Mouse (Mus musculus) heart, postnatal 25 days (tissue): ENCODE results near the gene Tpi1. TPM values are rescaled to one million over a fixed set of nuclear protein-coding genes. Genes with fewer than 3 reads are reported as not detected.
"Not testable (repeated sequence)": the region's sequence is repeated elsewhere in the genome, so short reads cannot be mapped to it uniquely, and the experiment has no call there.

ENCODE experiments used
- DNase-seq: peaks from one replicate; pipeline ENCODE4 v3.0.0; 2022; ENCODE audit warnings: low spot score
- intact Hi-C: fragments of 180-260 bp; cut with DNase I; formaldehyde crosslinking; loops from one replicate; pipeline ENCODE4 v1.15.1; 2025
- total RNA-seq, 2 experiments: library from RNA; stranded (reverse); gene quantifications; 2 replicates each; pipeline ENCODE4 v1.2.3; 2021

Tpi1 gene
- total RNA-seq, 2 experiments from 2014 or later, result 837 to 904 TPM

- intact Hi-C loops, result no loop called here
- DNase-seq, result no peak
Observed at GRCm38 (mm10) chr6:124834512-124835081, 20.5 kb upstream of the Tpi1 start.

GRCm38 (mm10) chr6:124831649-124832048 is 17.6 kb upstream of the Tpi1 start:
- no peak for DNase-seq
- intact Hi-C loops, result no loop called here

- intact Hi-C loops, DNase-seq: not testable (repeated sequence)
Observed at GRCm38 (mm10) chr6:124831199-124831598, 17.1 kb upstream of the Tpi1 start.

- intact Hi-C loops, result no loop called here
- peak; percentile 95 for DNase-seq
Observed at GRCm38 (mm10) chr6:124829799-124830700, 16.0 kb upstream of the Tpi1 start.

- DNase-seq, result peak; percentile 99
- intact Hi-C loops, result no loop called here
Observed at GRCm38 (mm10) chr6:124828868-124829798, 15.0 kb upstream of the Tpi1 start, which contains the start of the genes Usp5 and Cdca3. TSS of gene Usp5 (minus strand) at chr6:124829484. TSS of gene Cdca3 (plus strand) at chr6:124829547.

GRCm38 (mm10) chr6:124828101-124828592 is 14.1 kb upstream of the Tpi1 start:
- no peak for DNase-seq
- intact Hi-C loops, result no loop called here

GRCm38 (mm10) chr6:124822049-124822448 is 8.0 kb upstream of the Tpi1 start:
- DNase-seq, result no peak
- intact Hi-C loops, result no loop called here

GRCm38 (mm10) chr6:124820891-124821290 is 6.8 kb upstream of the Tpi1 start:
- no peak for DNase-seq
- intact Hi-C loops, result no loop called here

GRCm38 (mm10) chr6:124817971-124818370 is 3.9 kb upstream of the Tpi1 start:
- no peak for DNase-seq
- intact Hi-C loops, result no loop called here

- DNase-seq, result no peak
- intact Hi-C loops, result no loop called here
Observed at GRCm38 (mm10) chr6:124817563-124817962, 3.5 kb upstream of the Tpi1 start.

GRCm38 (mm10) chr6:124817125-124817524 is 3.0 kb upstream of the Tpi1 start:
- DNase-seq, result no peak

GRCm38 (mm10) chr6:124816611-124817010 is 2.5 kb upstream of the Tpi1 start:
- no peak for DNase-seq
- intact Hi-C loops, result no loop called here

More at GRCm38 (mm10) chr6:124817125-124817524, 3.0 kb upstream of the Tpi1 start:
- intact Hi-C loops, result no loop called here

- DNase-seq, result no peak
- intact Hi-C loops, result no loop called here
Observed at GRCm38 (mm10) chr6:124814858-124815774, 1.0 kb upstream of the Tpi1 start.

- intact Hi-C loops, result no loop called here
- no peak for DNase-seq
Observed at GRCm38 (mm10) chr6:124814448-124814847, 352 bp upstream of the Tpi1 start.

GRCm38 (mm10) chr6:124813496-124813895 is 600 bp downstream of the Tpi1 start:
- intact Hi-C loops, result no loop called here

GRCm38 (mm10) chr6:124812848-124813247 is 1.2 kb downstream of the Tpi1 start:
- DNase-seq, result no peak
- intact Hi-C loops, result no loop called here

More at GRCm38 (mm10) chr6:124813496-124813895, 600 bp downstream of the Tpi1 start:
- no peak for DNase-seq

- intact Hi-C loops, result no loop called here
- DNase-seq, result no peak
Observed at GRCm38 (mm10) chr6:124811701-124812560, 2.2 kb downstream of the Tpi1 start.

GRCm38 (mm10) chr6:124811403-124811665 is 2.8 kb downstream of the Tpi1 start:
- intact Hi-C loops, result no loop called here
- DNase-seq, result no peak
